Mouse (Mus musculus): ENCODE data around the gene Atox1. TPM values are rescaled to one million over a fixed set of nuclear protein-coding genes. Genes with fewer than 3 reads are reported as not detected.
"Not testable (repeated sequence)": the region's sequence is repeated elsewhere in the genome, so short reads cannot be mapped to it uniquely, and the experiment has no call there.

Atox1 gene
- polyA plus RNA-seq, 1 experiment from 2014 or later: 443 TPM

- 12% methylated on average over 4 of the region's 4 CpGs for WGBS
- no peak overlapping the region for H3K9ac ChIP-seq
These were observed 37.3 kb downstream of the Atox1 start for GRCm38 (mm10) chr11:55423756-55424155.

GRCm38 (mm10) chr11:55422978-55423377, 38.1 kb downstream of the Atox1 start, which contains the start of gene Sparc:
TSS of gene Sparc (minus strand) at chr11:55423183.
- Histone ChIP-seq H3K4me1 (peaks cover 46% of the 10 kb centered on the region), H3K9ac (no peak within 1 kb of the TSS), H3K36me3 (no peaks in the 10 kb centered on the region)

More at GRCm38 (mm10) chr11:55423756-55424155, 37.3 kb downstream of the Atox1 start:
- H3K9me3 ChIP-seq: no peaks in the 10 kb centered on the region
- peak overlapping the region; percentile 80 for H3K27ac ChIP-seq
- no peaks in the 10 kb centered on the region for H3K36me3 ChIP-seq
- H3K4me3 ChIP-seq: no peak overlapping the region
- H3K27me3 ChIP-seq: no peaks in the 10 kb centered on the region
- H3K4me2 ChIP-seq: no peak overlapping the region
- ATAC-seq (ENCODE audit: insufficient number of reproducible peaks, insufficient read depth, low FRiP score, low TSS enrichment, low read depth): no peak
- H3K4me1 ChIP-seq: peaks cover 51% of the 10 kb centered on the region

DNA sequence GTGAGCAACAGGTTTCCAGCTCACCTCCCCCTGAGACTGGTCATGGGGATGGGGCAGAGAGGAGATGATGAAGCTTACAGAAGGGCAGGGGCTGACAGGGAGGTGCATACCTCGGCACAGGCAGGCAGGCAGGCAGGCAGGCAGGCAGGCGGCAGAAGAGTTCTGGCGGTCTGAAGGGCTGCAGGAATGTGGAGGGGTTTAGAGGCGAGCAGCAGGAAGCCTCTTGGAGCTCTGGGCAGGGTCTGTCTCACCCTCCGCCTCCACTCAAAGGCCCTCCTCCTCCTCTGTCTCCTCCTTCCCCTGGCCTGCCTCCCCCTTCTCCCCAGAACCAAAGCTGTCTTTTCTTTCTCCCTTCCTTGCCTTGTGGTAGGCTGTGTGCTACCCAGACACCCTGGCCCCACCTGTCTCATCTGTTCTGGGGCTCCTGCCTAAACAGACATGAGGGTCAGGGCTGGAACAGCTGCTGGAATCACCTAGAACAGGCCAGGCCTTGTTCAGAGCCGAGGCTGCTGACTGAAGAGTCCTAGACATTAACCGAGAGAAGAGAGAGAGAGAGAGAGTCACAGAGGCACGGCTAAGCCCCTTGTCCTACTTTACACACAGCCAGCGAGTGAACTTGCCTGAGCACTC, 41.2 kb downstream of the Atox1 start:
- Histone ChIP-seq H3K4me1 (peaks cover 57% of the 10 kb centered on the region), H3K4me3 (peak overlapping the region; percentile 65), H3K36me3 (peaks cover 5% of the 10 kb centered on the region; the same call in 1 of the 2 replicates), H3K27me3 (no peaks in the 10 kb centered on the region), H3K9ac (peak overlapping the region; percentile 86), H3K27ac (peak overlapping the region; percentile 95), H3K9me3 (no peaks in the 10 kb centered on the region), H3K4me2 (peak overlapping the region; percentile 67)
- WGBS: 2% methylated on average over 9 of the region's 9 CpGs
- peak; percentile 89 for ATAC-seq (ENCODE audit: insufficient number of reproducible peaks, insufficient read depth, low FRiP score, low TSS enrichment, low read depth)

More at GRCm38 (mm10) chr11:55422978-55423377, 38.1 kb downstream of the Atox1 start, which contains the start of gene Sparc:
- Histone ChIP-seq H3K27ac (peak within 1 kb of the TSS; percentile 80), H3K4me3 (no peak within 1 kb of the TSS), H3K4me2 (no peak within 1 kb of the TSS), H3K9me3 (no peaks in the 10 kb centered on the region), H3K27me3 (no peaks in the 10 kb centered on the region)
- 81% methylated on average over 1 of the region's 1 CpGs for WGBS
- ATAC-seq (ENCODE audit: insufficient number of reproducible peaks, insufficient read depth, low FRiP score, low TSS enrichment, low read depth): no peak

DNA sequence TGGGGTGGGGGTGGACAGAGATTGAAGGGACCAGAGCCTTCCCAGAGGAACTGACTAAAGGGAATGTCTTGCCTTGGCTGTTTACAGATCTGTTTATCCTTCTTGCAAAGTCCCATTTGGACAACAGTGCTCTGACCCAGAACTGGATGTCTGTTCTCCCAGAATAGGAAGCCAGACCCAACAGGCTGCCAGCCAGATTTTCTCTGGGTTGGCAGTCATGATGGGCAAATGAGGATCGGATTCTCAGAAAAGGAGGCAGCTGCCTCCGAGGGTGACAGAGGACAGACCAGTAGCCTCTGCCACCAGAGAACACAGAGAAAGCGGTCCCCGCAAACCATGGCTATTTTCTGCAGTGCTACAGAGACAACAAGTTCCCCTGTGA, 41.8 kb downstream of the Atox1 start:
- WGBS: 4% methylated on average over 4 of the region's 4 CpGs
- Histone ChIP-seq H3K36me3 (peaks cover 6% of the 10 kb centered on the region; the same call in 1 of the 2 replicates), H3K9me3 (no peaks in the 10 kb centered on the region), H3K4me2 (peak overlapping the region; percentile 67), H3K4me1 (peaks cover 55% of the 10 kb centered on the region), H3K9ac (peak overlapping the region; percentile 86), H3K27ac (peak overlapping the region; percentile 95), H3K4me3 (peak overlapping the region; percentile 65), H3K27me3 (no peaks in the 10 kb centered on the region)
- no peak for ATAC-seq (ENCODE audit: insufficient number of reproducible peaks, insufficient read depth, low FRiP score, low TSS enrichment, low read depth)

- peak overlapping the region; percentile 86 for H3K9ac ChIP-seq
- no peak for ATAC-seq (ENCODE audit: insufficient number of reproducible peaks, insufficient read depth, low FRiP score, low TSS enrichment, low read depth)
- H3K27me3 ChIP-seq: no peaks in the 10 kb centered on the region
- H3K9me3 ChIP-seq: no peaks in the 10 kb centered on the region
- peak overlapping the region; percentile 65 for H3K4me3 ChIP-seq
- H3K4me1 ChIP-seq: peaks cover 52% of the 10 kb centered on the region
- H3K27ac ChIP-seq: peak overlapping the region; percentile 95
- peaks cover 12% of the 10 kb centered on the region for H3K36me3 ChIP-seq
- peak overlapping the region; percentile 67 for H3K4me2 ChIP-seq
- WGBS: 5% methylated on average over 3 of the region's 3 CpGs
These were observed 42.4 kb downstream of the Atox1 start for GRCm38 (mm10) chr11:55418704-55419061.

- H3K27ac ChIP-seq: peak overlapping the region; percentile 95
- H3K9ac ChIP-seq: peak overlapping the region; percentile 86
- WGBS: 1% methylated on average over 24 of the region's 24 CpGs
- peak overlapping the region; percentile 65 for H3K4me3 ChIP-seq
- peak overlapping the region; percentile 67 for H3K4me2 ChIP-seq
- peaks cover 50% of the 10 kb centered on the region for H3K4me1 ChIP-seq
- H3K36me3 ChIP-seq: peaks cover 18% of the 10 kb centered on the region
- no peaks in the 10 kb centered on the region for H3K27me3 ChIP-seq
- ATAC-seq (ENCODE audit: insufficient number of reproducible peaks, insufficient read depth, low FRiP score, low TSS enrichment, low read depth): peak; percentile 75
- H3K9me3 ChIP-seq: no peaks in the 10 kb centered on the region
These were observed 42.9 kb downstream of the Atox1 start for GRCm38 (mm10) chr11:55417898-55418703.

DNA sequence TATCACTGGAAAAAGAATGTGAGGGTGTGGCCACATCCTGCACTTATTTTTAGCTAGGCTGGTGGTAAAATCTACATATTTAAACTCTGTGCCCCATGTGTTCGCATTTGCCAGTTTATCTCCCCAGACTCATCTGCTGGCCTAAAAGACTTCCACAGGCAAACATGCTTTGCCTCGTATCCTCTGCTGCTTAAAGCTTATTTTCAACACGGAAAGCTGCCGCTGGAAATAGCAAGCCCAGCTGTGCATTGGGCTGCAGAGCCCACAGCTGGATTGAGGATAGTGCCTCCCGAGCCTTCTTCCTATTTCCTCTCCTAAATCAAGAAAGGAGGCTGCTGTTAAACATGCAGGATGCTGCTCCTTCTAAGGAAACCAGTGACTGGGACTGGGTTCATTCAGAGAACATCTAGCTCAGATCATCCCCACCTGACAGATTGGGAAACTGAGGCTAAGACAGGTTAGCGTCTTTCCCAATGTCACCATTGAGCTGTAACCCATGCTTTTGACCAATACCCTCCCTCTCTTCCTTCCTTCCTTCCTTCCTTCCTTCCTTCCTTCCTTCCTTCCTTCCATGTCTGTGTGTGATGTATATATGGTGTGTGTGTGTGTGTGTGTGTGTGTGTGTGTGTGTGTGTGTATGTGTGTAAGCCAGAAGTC, 44.3 kb downstream of the Atox1 start:
- Histone ChIP-seq H3K4me1 (peaks cover 55% of the 10 kb centered on the region), H3K9me3 (no peaks in the 10 kb centered on the region), H3K4me2 (peak overlapping the region; percentile 67), H3K36me3 (peaks cover 30% of the 10 kb centered on the region), H3K4me3 (peak overlapping the region; percentile 65), H3K9ac (peak overlapping the region; percentile 86; the same call in 1 of the 2 replicates), H3K27ac (peak overlapping the region; percentile 95), H3K27me3 (no peaks in the 10 kb centered on the region)
- whole genome bisulfite sequencing: 47% methylated on average over 6 of the region's 6 CpGs
- ATAC-seq (ENCODE audit: insufficient number of reproducible peaks, insufficient read depth, low FRiP score, low TSS enrichment, low read depth): no peak

GRCm38 (mm10) chr11:55415731-55416130, 45.3 kb downstream of the Atox1 start:
- H3K4me1 ChIP-seq: peaks cover 65% of the 10 kb centered on the region
- not testable (repeated sequence) for H3K9me3 ChIP-seq; H3K9ac ChIP-seq; ATAC-seq (ENCODE audit: insufficient number of reproducible peaks, insufficient read depth, low FRiP score, low TSS enrichment, low read depth); H3K4me2 ChIP-seq; H3K4me3 ChIP-seq; H3K27ac ChIP-seq; H3K27me3 ChIP-seq
- WGBS: 87% methylated on average over 6 of the region's 6 CpGs
- H3K36me3 ChIP-seq: peaks cover 37% of the 10 kb centered on the region

DNA sequence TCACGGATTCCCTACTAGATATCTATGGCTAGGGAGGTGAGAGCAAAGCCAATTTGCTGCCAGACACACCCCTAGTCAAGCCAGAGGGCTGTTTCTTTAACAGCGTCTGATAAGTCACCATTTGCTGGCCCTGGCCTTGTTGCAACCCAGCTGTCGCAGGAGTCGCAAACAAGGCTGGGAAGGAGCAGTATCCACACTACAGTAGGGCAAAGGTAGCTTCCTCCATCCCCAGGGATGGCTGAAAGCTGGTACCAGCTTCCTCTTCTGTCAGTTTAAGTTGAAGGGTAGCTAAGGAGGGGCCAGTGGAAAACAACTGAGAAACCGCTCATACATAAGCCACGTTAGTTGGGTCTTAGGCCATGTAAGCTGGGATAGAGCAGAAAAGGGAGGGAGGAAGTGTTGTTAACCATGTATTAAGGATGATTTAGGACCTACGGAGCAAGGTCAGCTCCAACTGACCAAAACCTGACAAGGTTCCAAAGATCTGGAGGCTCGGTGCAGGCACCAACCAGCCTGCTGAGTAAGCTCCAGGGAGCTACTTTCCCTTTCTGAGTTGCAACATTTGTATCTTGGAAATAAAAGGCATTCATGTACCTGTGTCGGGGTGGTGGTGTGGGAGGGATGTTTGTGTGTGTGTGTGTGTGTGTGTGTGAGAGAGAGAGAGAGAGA, 45.9 kb downstream of the Atox1 start:
- peaks cover 42% of the 10 kb centered on the region for H3K36me3 ChIP-seq
- H3K4me1 ChIP-seq: peaks cover 63% of the 10 kb centered on the region
- no peak for ATAC-seq (ENCODE audit: insufficient number of reproducible peaks, insufficient read depth, low FRiP score, low TSS enrichment, low read depth)
- no peaks in the 10 kb centered on the region for H3K9me3 ChIP-seq
- H3K27me3 ChIP-seq: no peaks in the 10 kb centered on the region
- H3K27ac ChIP-seq: no peak overlapping the region; the same call in 1 of the 2 replicates
- H3K9ac ChIP-seq: no peak overlapping the region
- H3K4me2 ChIP-seq: peak overlapping the region; percentile 7; the same call in 1 of the 2 replicates
- H3K4me3 ChIP-seq: no peak overlapping the region
- WGBS: 72% methylated on average over 9 of the region's 9 CpGs

- Histone ChIP-seq H3K4me2 (no peak overlapping the region), H3K4me1 (peaks cover 59% of the 10 kb centered on the region), H3K4me3 (no peak overlapping the region), H3K27me3 (no peaks in the 10 kb centered on the region), H3K27ac (no peak overlapping the region), H3K9me3 (no peaks in the 10 kb centered on the region), H3K9ac (no peak overlapping the region), H3K36me3 (peaks cover 51% of the 10 kb centered on the region)
- ATAC-seq (ENCODE audit: insufficient number of reproducible peaks, insufficient read depth, low FRiP score, low TSS enrichment, low read depth): no peak
- 70% methylated on average over 5 of the region's 5 CpGs for WGBS
These were observed 46.7 kb downstream of the Atox1 start for GRCm38 (mm10) chr11:55414314-55414713.

- no peak overlapping the region for H3K4me3 ChIP-seq
- WGBS: 91% methylated on average over 2 of the region's 2 CpGs
- H3K9ac ChIP-seq: no peak overlapping the region
- H3K27ac ChIP-seq: no peak overlapping the region
- peaks cover 56% of the 10 kb centered on the region for H3K4me1 ChIP-seq
- no peaks in the 10 kb centered on the region for H3K9me3 ChIP-seq
- ATAC-seq (ENCODE audit: insufficient number of reproducible peaks, insufficient read depth, low FRiP score, low TSS enrichment, low read depth): no peak
- H3K36me3 ChIP-seq: peaks cover 60% of the 10 kb centered on the region
- H3K4me2 ChIP-seq: no peak overlapping the region
- H3K27me3 ChIP-seq: no peaks in the 10 kb centered on the region
These were observed 47.6 kb downstream of the Atox1 start for GRCm38 (mm10) chr11:55413416-55413796.

Measured in embryonic facial prominence, embryonic 13.5 days (tissue).